Mouse (Mus musculus) megakaryocyte, embryonic 14.5 days (primary cell): Measurements from ENCODE around the gene Esr1.

Experiments used
- FLI1 ChIP-seq: IDR thresholded peaks from 2 replicates; pipeline ENCODE4 v1.6.1; 2012; ENCODE audit warnings: low read length, inconsistent platforms, mixed read lengths
- GATA1 ChIP-seq: IDR thresholded peaks from 3 replicates; pipeline ENCODE4 v1.6.1; 2012; ENCODE audit warnings: mixed read lengths, low read length, inconsistent platforms, borderline replicate concordance

- no peak for TF ChIP-seq GATA1
- TF ChIP-seq FLI1: no peak
Observed at GRCm38 (mm10) chr10:4849881-4850280, 238.5 kb downstream of the Esr1 start.
